Mouse (Mus musculus) brain, adult 2 months (tissue): ENCODE measurements at regions not wholly inside any gene's neighbourhood (a gene's known extent, or its start where the extent isn't known, plus 50 kb on each side); places are given as distances from the start of the nearest gene placed in this dataset.
"Not testable (repeated sequence)": the region's sequence is repeated elsewhere in the genome, so short reads cannot be mapped to it uniquely, and the experiment has no call there.

Source experiments
- DNase-seq: peaks from one replicate; pipeline ENCODE4 v3.0.0; 2011; ENCODE audit warnings: low read depth, low spot score

DNA sequence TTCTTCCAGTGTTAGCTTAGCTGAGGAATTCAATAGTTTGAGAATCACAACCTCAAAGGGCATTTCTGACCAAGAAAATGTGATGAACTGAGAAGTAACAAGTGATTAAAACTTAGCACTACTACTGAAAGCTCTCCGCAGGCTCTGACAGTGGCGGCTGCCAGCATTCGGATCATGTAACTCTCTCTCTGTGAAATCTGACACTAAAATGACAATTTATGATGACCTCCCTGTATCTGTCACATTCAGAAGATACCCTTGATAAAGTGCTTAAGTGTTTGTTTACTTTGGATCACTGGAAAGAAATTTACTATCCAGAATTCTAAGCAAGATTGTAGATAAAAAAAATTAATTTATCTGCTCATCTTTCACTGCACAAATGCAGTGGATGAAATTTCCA, 230.3 kb upstream of the Pld5 start:
- no peak for DNase-seq

- not testable (repeated sequence) for DNase-seq
These were observed 229.6 kb upstream of the Pld5 start for GRCm38 (mm10) chr1:176504731-176505130.

DNA sequence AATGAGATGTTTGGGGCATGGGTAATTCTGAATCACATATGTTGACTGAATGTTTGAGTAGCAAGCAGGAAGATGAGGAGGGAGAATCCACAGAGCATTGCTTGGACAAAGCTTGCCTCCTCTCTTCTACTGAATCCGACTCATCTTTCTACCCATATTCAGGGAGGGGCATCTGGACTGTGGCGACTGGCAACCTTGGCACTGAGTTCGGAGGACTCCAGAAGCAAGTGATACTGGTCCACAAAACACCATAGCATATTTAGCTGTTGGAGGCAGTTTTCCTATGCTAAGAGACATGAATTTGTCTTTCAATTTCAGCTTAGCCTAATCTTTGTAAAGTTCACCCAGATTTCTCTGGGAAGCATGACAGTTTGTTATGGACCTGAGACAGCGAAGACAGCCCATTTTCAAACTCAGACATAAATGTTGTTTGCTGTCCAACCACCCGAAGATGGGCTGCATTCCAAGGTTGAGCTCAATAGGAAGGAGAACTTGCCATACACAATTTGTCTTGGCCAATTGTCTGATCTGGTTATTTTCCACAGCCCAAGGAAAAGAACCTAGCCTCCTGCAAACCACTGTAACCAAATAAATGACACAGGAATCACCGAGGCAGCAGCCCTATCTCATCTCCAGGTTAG, 224.0 kb upstream of the Pld5 start:
- peak; percentile 64 for DNase-seq

GRCm38 (mm10) chr1:176468560-176468959, 193.4 kb upstream of the Pld5 start:
- peak; percentile 54 for DNase-seq

- peak; percentile 36 for DNase-seq
These were observed 187.0 kb upstream of the Pld5 start for GRCm38 (mm10) chr1:176462125-176462524.

DNA sequence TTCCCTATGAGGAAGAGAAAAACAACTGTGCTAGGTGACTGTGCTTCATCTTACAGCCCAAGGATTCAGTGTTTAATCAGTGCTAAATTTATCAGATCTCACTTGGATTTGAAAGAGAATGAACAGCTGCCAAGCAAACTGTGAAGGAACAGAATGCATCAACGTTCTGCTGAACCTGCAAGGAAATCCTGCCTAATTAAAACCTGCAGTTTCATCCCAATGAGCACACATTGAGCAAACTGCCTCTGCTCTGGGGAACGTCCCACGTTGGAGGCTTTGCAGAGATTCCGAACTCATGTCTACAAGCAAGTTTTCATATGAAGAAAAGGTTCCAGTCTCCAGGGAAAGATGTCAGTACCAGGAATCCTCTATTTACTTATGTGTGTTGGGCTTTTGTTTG, 171.6 kb upstream of the Pld5 start:
- peak; percentile 88 for DNase-seq

DNA sequence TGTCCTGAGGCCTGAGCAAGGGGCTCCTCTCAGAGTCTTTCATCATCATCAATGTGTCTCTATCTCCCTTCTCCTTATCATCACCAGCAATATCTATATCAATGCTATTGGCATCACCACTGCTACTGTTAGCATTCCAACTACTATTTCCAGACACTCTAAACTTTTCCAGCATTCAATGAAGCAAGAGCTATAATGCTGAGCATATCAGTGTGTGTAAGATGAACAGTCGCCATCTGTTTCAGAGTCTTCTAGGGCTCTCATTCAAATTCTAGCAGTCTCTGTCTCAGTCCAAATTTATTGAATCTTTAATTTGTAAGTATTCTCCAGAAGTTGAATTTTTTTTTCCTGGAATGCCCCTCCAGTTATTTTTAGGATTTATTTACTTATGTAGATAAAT, 168.6 kb upstream of the Pld5 start:
- peak; percentile 45 for DNase-seq

DNA sequence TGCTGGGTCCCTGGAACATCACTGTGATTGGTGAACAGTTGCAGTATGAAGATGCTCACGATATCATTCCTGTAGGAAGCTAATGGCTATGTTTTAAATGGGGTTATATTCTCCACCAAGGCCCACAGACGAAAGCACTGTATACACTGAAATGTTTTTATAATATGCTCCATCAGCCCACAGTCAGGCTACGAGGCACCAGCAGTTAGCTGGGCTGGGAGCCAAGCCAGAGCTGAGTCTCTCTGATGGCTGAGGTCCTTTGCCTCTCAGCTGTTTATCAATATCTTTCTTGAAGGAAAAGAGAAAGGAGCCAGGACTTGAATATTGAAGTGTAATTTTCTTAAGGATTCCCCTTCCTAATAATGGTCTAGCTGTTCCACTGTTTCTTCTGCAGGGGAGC, 165.1 kb upstream of the Pld5 start:
- peak; percentile 10 for DNase-seq

- peak; percentile 14 for DNase-seq
These were observed 152.7 kb upstream of the Pld5 start for GRCm38 (mm10) chr1:176427835-176428234.

- DNase-seq = no peak
These were observed 151.9 kb upstream of the Pld5 start for GRCm38 (mm10) chr1:176427046-176427445.

DNA sequence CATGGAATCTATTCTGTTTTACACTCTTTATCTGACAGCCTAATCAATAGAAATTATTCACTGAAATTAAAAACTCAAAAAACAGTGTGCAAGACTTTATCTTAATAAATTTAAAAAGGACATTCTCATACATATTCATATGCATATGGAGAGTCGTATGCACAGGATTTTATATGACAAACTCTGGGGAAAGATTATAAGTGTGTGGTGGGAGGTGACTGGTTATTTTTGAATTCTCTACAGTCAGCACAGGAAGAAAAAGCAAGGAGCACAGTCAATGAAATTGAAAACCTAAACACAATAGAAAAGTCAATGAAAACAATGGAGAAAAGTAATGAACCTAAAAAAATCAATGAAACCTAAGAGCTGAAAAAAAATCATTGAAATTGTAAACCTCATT, 142.1 kb upstream of the Pld5 start:
- DNase-seq = peak; percentile 13

GRCm38 (mm10) chr1:176404128-176404527, 129.0 kb upstream of the Pld5 start:
- no peak for DNase-seq

DNA sequence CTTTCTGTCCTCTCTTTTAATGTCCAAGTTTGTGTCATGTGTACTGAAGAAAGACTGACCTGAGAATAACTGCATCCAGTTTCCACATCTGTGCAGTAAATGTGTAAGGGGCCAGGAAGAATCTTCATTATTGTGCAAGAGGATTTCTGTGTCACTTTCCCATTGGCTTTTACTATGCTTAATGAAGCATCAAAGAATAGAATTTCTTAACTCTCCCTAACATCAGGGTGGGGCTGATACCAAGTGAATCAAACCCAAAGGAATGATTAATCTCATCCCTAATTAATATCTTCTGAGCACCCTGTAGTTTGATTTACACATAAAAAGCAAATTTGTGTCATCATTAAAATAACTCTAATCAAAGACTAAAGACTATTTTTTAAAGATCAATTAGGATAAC, 104.5 kb upstream of the Pld5 start:
- DNase-seq = no peak

DNA sequence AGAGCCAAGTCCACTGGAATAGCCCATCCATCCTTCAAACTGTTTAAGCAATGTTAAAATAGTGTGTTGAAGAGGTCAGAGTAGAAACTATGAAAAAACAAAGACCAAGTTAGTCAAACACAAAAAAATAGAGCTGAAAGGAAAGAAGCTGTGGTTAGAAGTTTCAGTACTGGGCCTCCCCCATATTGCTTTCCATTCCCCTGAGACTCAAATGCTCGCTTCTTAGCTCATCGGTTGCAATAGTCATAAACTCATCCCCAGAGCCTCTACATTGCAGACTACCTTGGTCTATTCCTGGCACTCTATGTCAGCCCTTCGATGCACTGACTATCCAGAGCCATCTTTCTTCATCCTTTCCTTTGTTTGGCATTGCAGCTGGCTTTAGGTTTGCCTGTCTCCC, 91.8 kb upstream of the Pld5 start:
- DNase-seq = no peak

- no peak for DNase-seq
These were observed 85.8 kb upstream of the Pld5 start for GRCm38 (mm10) chr1:176360957-176361356.

DNA sequence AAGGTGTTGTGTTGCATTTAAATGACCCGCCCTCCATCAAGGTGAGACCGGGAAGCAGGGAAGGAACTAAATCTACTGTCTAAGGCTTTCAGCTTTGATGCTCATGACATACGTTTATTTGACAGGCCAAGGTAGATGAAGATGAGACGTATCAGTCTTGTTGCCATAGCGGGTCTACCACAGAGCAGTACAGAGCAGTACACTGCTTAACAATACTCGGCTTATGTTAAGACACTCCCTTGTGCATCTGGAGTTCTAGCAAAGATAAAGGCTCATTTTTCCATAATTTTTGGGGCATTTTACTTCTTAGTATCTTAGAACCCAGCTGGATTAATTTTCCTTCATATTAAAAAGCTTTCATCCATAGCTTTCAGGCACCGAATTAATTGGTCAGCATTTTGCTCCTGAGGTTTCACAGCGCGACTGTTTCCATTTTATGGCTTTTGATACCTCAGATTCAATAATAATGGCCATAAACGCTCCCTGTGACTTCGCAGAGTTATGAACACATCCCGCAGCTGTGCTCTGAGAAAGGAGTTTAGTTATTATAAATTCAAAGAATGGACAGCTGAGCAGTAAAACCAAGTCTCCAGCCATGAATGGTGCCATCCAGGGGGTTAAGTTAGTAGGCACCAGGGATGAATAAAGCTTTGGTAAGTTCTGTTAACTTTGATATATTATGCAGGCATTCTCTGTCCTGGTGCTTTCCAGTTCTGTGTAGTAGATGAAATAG, 85.0 kb upstream of the Pld5 start:
- DNase-seq = no peak

GRCm38 (mm10) chr1:176355342-176355741, 80.2 kb upstream of the Pld5 start:
- peak; percentile 85 for DNase-seq

- DNase-seq = no peak
These were observed 79.8 kb upstream of the Pld5 start for GRCm38 (mm10) chr1:176354898-176355297.

GRCm38 (mm10) chr1:176352706-176353105, 77.6 kb upstream of the Pld5 start:
- DNase-seq = no peak

DNA sequence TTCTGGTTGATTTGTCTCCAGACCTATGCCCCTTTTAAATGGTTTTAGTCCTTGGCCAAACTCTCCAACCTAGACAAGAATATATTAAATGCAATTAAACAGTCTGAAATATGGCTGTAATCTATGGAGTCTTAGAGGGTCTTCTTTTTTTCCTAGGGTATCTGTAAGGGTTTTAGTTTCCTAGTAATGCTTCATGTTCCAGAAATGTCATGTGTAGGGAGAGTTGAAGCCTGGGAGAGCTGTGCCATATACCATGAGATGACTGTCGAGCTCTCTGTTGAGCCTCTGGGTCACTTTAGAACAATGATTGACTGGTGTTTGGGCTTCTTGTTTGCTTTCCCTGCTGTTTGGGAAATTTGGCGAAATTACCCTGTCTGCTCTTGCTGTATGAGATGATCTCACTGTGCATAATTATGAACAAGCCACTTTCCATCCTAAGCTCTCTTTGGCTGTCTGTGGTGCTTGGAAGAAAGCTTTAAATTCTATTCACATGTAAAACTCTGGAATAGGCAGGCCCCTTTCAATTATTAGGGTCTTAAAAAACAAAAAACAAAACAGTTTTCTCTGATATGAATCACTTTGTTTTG, 74.9 kb upstream of the Pld5 start:
- DNase-seq = no peak

- no peak for DNase-seq
These were observed 73.0 kb upstream of the Pld5 start for GRCm38 (mm10) chr1:176348129-176348528.

DNA sequence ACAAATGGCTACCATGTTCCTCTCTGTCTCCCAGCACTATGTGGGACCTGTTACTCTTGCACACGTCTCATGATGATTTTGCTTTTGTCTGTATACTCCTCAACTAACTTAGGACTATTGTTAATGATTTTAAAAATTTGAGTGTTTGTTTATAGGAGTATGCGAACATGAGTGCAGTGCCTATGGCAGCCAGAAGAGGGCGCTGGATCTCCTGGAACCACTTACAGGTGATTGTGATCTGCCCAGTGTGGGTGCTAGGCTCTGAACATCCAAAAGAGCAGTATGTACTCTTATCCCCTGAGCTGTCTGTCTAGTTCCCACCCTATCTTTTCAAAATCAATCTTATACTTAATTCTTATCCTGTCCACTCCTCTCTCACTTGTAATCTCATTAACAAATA, 56.2 kb upstream of the Pld5 start:
- DNase-seq = no peak
